Mouse (Mus musculus): ENCODE results near the gene Gm8909. TPM values are rescaled to one million over a fixed set of nuclear protein-coding genes. Genes with fewer than 3 reads are reported as not detected.
"Not testable (repeated sequence)": the region's sequence is repeated elsewhere in the genome, so short reads cannot be mapped to it uniquely, and the experiment has no call there.

The Gm8909 gene
- total RNA-seq (2022): not detected

GRCm38 (mm10) chr17:36168039-36168652 is at the start of gene Gm8909:
Gene Gm8909, minus strand, starts transcription at chr17:36168537.
- DNase-seq (ENCODE audit: low spot score in 2 of 2): no peak

- DNase-seq (ENCODE audit: low spot score in 2 of 2): no peak
Measured at GRCm38 (mm10) chr17:36215586-36215985, 47.2 kb upstream of the Gm8909 start.

GRCm38 (mm10) chr17:36206846-36207245 is 38.5 kb upstream of the Gm8909 start:
- DNase-seq (ENCODE audit: low spot score in 2 of 2): no peak

GRCm38 (mm10) chr17:36205862-36206261 is 37.5 kb upstream of the Gm8909 start:
- DNase-seq (ENCODE audit: low spot score in 2 of 2): no peak

- no peak for DNase-seq (ENCODE audit: low spot score in 2 of 2)
Measured at GRCm38 (mm10) chr17:36205456-36205855, 37.1 kb upstream of the Gm8909 start.

GRCm38 (mm10) chr17:36201851-36202250 is 33.5 kb upstream of the Gm8909 start:
- no peak for DNase-seq (ENCODE audit: low spot score in 2 of 2)

- no peak for DNase-seq (ENCODE audit: low spot score in 2 of 2)
Measured at GRCm38 (mm10) chr17:36198317-36198716, 30.0 kb upstream of the Gm8909 start.

GRCm38 (mm10) chr17:36194471-36194870 is 26.1 kb upstream of the Gm8909 start:
- no peak for DNase-seq (ENCODE audit: low spot score in 2 of 2)

GRCm38 (mm10) chr17:36193546-36194141 is 25.3 kb upstream of the Gm8909 start:
- DNase-seq (ENCODE audit: low spot score in 2 of 2): peak in 1 of 2 experiments; percentile 50

- DNase-seq (ENCODE audit: low spot score in 2 of 2): no peak
Measured at GRCm38 (mm10) chr17:36192371-36192770, 24.0 kb upstream of the Gm8909 start.

- DNase-seq (ENCODE audit: low spot score in 2 of 2): no peak
Measured at GRCm38 (mm10) chr17:36190169-36190507, 21.8 kb upstream of the Gm8909 start, which contains the start of gene H2-T3. Gene H2-T3, minus strand, starts transcription at chr17:36190287.

GRCm38 (mm10) chr17:36189491-36190168 is 21.3 kb upstream of the Gm8909 start:
- DNase-seq (ENCODE audit: low spot score in 2 of 2): no peak

GRCm38 (mm10) chr17:36187540-36187939 is 19.2 kb upstream of the Gm8909 start:
- no peak for DNase-seq (ENCODE audit: low spot score in 2 of 2)

GRCm38 (mm10) chr17:36182212-36182611 is 13.9 kb upstream of the Gm8909 start:
- no peak for DNase-seq (ENCODE audit: low spot score in 2 of 2)

GRCm38 (mm10) chr17:36179446-36179845 is 11.1 kb upstream of the Gm8909 start:
- not testable (repeated sequence) for DNase-seq (ENCODE audit: low spot score in 2 of 2)

- not testable (repeated sequence) for DNase-seq (ENCODE audit: low spot score in 2 of 2)
Measured at GRCm38 (mm10) chr17:36178938-36179337, 10.6 kb upstream of the Gm8909 start.

- DNase-seq (ENCODE audit: low spot score in 2 of 2): not testable (repeated sequence)
Measured at GRCm38 (mm10) chr17:36176132-36176531, 7.8 kb upstream of the Gm8909 start.

- no peak for DNase-seq (ENCODE audit: low spot score in 2 of 2)
Measured at GRCm38 (mm10) chr17:36170287-36170814, 2.0 kb upstream of the Gm8909 start.

GRCm38 (mm10) chr17:36169753-36170152 is 1.4 kb upstream of the Gm8909 start:
- no peak for DNase-seq (ENCODE audit: low spot score in 2 of 2)

- DNase-seq (ENCODE audit: low spot score in 2 of 2): not testable (repeated sequence)
Measured at GRCm38 (mm10) chr17:36169094-36169493, 757 bp upstream of the Gm8909 start.

GRCm38 (mm10) chr17:36167306-36168038 is 865 bp downstream of the Gm8909 start:
- no peak for DNase-seq (ENCODE audit: low spot score in 2 of 2)

- not testable (repeated sequence) for DNase-seq (ENCODE audit: low spot score in 2 of 2)
Measured at GRCm38 (mm10) chr17:36166901-36167300, 1.4 kb downstream of the Gm8909 start.

Measured in layer of hippocampus, adult 8-10 months (tissue).